Mouse (Mus musculus) ES-Bruce4 (cell line): ENCODE measurements around the gene Il18.

Source experiments
- CTCF ChIP-seq: IDR thresholded peaks from one replicate; pipeline ENCODE4 v1.8.1; 2011; ENCODE audit warnings: low read depth, low read length
- EP300 ChIP-seq: IDR thresholded peaks from 2 replicates; pipeline ENCODE4 v1.6.1; 2011; ENCODE audit warnings: low read depth, low read length; ENCODE audit not compliant: insufficient read depth
- POLR2A ChIP-seq: IDR thresholded peaks from one replicate; pipeline ENCODE4 v1.8.1; 2011; ENCODE audit warnings: low read length; ENCODE audit not compliant: insufficient read depth

- TF ChIP-seq CTCF (no peak), POLR2A (no peak), EP300 (no peak)
Observed at GRCm38 (mm10) chr9:50580370-50580769, 25.7 kb downstream of the Il18 start.
